Mouse (Mus musculus) forebrain, embryonic 11.5 days (tissue): ENCODE data around the gene Rpl13. TPM values are rescaled to one million over a fixed set of nuclear protein-coding genes. Genes with fewer than 3 reads are reported as not detected.

Experiments used
- ATAC-seq: fragments of 200-750 bp; cut with Nextera tagmentation; replicated peaks from 2 replicates; pipeline ENCODE4 v1.8.0; 2017; ENCODE audit warnings: moderate TSS enrichment; ENCODE audit not compliant: low FRiP score
- DNase-seq: peaks from one replicate; pipeline ENCODE4 v3.0.0-alpha.2; 2017; ENCODE audit warnings: low spot score
- H3K27ac ChIP-seq: fragments of 300-500 bp; sonication (generic); 2 replicates; pipeline ENCODE4 v1.5.1; 2014; ENCODE audit warnings: low read depth, low read length
- H3K27me3 ChIP-seq: fragments of 300-500 bp; sonication (generic); 2 replicates; pipeline ENCODE4 v1.6.1; 2014; ENCODE audit warnings: mild to moderate bottlenecking, low read length, mixed read lengths; ENCODE audit not compliant: control insufficient read depth, insufficient read depth
- H3K36me3 ChIP-seq: fragments of 300-500 bp; sonication (generic); 2 replicates; pipeline ENCODE4 v1.6.1; 2014; ENCODE audit warnings: mild to moderate bottlenecking, low read length, moderate library complexity, mixed read lengths; ENCODE audit not compliant: control insufficient read depth, insufficient read depth
- H3K4me1 ChIP-seq: fragments of 300-500 bp; sonication (generic); replicated peaks from 2 replicates; pipeline ENCODE4 v1.6.1; 2014; ENCODE audit warnings: low read length, mixed read lengths; ENCODE audit not compliant: control insufficient read depth, insufficient read depth
- H3K4me2 ChIP-seq: fragments of 300-500 bp; sonication (generic); 2 replicates; pipeline ENCODE4 v1.6.1; 2014; ENCODE audit warnings: low read depth, mild to moderate bottlenecking, low read length, moderate library complexity, mixed read lengths; ENCODE audit not compliant: severe bottlenecking
- H3K4me3 ChIP-seq: fragments of 300-500 bp; sonication (generic); 2 replicates; pipeline ENCODE4 v1.5.1; 2014; ENCODE audit warnings: low read depth, low read length
- H3K9ac ChIP-seq: fragments of 300-500 bp; sonication (generic); 2 replicates; pipeline ENCODE4 v1.6.1; 2014; ENCODE audit warnings: low read length
- H3K9me3 ChIP-seq: fragments of 300-500 bp; sonication (generic); 2 replicates; pipeline ENCODE4 v1.6.1; 2016; ENCODE audit warnings: low read length, mixed read lengths; ENCODE audit not compliant: control insufficient read depth
- WGBS: fragments of 180-500 bp; shearing (Covaris S2); extraction: QIAGEN DNeasy Blood & Tissue Kit; methylation state at CpG from one replicate; pipeline ENCODE4 v1.1.7; 2014; 5-methylcytosine and 5-hydroxymethylcytosine counted together
- polyA plus RNA-seq: library from polyadenylated mRNA; unstranded; fragments of >200 nt; fragmentation: Nextera tagmentation; extraction: Ambion mirVana; gene quantifications from 2 replicates; pipeline ENCODE4 v1.2.1, GENCODE M21; 2014

The Rpl13 gene
- polyA plus RNA-seq, 1 experiment from 2014 or later, result 1,311 TPM

DNA sequence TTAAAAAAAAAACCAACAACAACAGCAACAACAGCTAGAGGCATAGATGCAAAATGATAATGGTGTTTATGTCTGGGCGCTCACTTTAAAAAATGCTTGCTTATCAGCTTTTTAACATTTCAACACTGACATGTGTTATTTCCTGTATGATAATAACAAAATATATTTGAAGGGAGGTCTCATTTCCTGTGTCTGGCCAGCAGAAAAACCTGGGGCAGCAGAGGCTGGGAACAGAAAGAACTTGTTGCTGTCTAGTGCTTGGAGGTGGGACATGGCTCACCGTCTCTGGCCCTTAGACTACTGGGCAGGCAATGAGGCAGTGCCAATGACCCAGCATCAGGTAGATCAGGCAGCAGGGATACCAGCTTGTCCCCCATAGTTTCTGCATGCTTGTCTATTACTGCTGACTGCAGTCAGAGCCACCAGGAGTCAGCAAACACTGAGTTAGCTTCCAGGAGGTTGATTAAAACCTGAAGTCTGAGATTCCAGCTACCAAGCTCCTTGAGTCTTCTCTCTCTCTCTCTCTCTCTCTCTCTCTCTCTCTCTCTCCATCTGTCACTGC is 11.8 kb downstream of the Rpl13 start:
- WGBS, result 63% methylated on average over 2 of the region's 2 CpGs
- DNase-seq, result no peak
- Histone ChIP-seq H3K27ac (no peak overlapping the region), H3K4me1 (peaks cover 6% of the 10 kb centered on the region), H3K4me3 (no peak overlapping the region), H3K27me3 (peaks cover 34% of the 10 kb centered on the region), H3K9ac (no peak overlapping the region), H3K4me2 (no peak overlapping the region), H3K36me3 (no peaks in the 10 kb centered on the region), H3K9me3 (no peaks in the 10 kb centered on the region)
- ATAC-seq, result no peak

DNA sequence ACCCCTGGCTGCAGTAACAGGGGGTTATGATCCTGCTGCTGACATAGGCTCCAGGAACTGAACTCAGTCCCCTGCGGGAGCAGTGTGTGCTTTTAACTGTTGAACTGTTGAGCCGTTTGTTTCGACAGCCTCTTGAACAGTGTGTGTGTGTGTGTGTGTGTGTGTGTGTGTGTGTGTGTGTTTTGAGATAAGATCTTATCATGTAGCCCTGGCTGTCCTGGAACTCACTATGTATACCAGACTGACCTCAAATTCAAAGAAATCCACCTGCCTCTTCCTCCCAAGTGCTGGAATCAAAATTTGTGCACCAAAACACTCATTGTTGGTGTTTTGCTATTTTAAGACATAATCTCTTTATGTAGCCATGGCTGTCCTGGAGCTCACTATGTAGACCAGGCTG is 12.5 kb downstream of the Rpl13 start:
- H3K9me3 ChIP-seq, result no peaks in the 10 kb centered on the region
- no peak for DNase-seq
- H3K27me3 ChIP-seq, result peaks cover 40% of the 10 kb centered on the region

DNA sequence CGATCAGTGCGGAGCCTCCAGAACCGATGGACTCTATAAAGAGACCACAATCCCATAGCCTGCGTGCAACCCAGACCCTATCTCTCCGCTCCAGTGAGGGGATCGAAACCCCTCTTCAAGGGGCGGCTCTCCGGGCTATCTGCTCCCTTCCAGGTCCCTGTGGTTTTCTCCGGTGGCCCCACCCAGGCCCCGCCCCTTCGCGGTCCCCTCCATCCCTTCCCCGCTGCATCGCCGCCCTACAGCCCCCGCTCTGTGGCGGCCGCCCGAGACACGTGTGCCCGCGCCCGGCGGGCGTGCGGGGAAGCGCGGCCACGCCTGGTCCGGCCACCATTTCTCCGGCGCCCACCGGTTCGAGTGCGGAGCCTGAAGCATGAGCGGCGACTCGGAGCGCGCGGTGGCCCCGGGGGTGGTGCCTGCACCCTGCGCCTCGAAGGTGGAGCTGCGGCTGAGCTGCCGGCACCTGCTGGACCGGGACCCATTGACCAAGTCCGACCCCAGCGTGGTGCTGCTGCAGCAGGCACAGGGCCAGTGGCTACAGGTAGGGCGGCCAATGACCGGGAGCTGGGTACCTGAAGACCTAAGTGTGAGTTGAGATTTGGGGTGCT is 15.1 kb downstream of the Rpl13 start, which contains the start of gene Cpne7:
TSS of gene Cpne7 (plus strand) at position 248 of the 605 bp plus-strand sequence.
- peak within 1 kb of the TSS; percentile 86 for H3K4me2 ChIP-seq
- peak within 1 kb of the TSS; percentile 17; the same call in 1 of the 2 replicates for H3K9ac ChIP-seq
- H3K4me3 ChIP-seq, result peak within 1 kb of the TSS; percentile 42
- ATAC-seq (no peak), DNase-seq (no peak)
- H3K4me1 ChIP-seq, result peaks cover 6% of the 10 kb centered on the region
- H3K36me3 ChIP-seq, result no peaks in the 10 kb centered on the region
- H3K27me3 ChIP-seq, result peaks cover 41% of the 10 kb centered on the region
- H3K9me3 ChIP-seq, result no peaks in the 10 kb centered on the region
- 1% methylated on average over 51 of the region's 51 CpGs for WGBS
- H3K27ac ChIP-seq, result no peak within 1 kb of the TSS

More for the DNA sequence above, 12.5 kb downstream of the Rpl13 start:
- Histone ChIP-seq H3K27ac (no peak overlapping the region), H3K4me1 (peaks cover 6% of the 10 kb centered on the region), H3K4me3 (no peak overlapping the region), H3K36me3 (no peaks in the 10 kb centered on the region), H3K9ac (no peak overlapping the region), H3K4me2 (no peak overlapping the region)
- ATAC-seq, result no peak
- 77% methylated on average over 3 of the region's 3 CpGs for WGBS

- no peak overlapping the region for H3K27ac ChIP-seq
These were observed 15.6 kb downstream of the Rpl13 start for GRCm38 (mm10) chr8:123117744-123118143.

DNA sequence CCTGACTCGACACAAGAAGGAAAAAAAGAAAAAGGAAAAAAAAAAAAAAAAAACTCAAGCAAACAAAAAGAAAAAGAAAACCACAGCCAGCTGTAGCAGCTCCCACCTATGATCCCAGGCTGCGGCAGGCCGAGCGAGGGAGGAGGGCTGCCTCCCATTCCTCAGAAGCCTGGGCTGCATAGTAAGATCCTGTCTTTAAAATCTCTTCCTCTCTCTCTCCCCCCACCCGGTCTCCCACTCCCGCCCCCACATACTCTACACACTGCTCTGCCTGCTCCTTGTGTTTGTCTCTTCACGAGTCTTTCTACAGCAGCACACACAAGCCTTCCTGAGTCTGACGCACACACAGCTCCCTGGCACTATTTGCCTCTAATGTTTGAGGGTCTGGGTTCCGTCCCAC is 19.9 kb downstream of the Rpl13 start:
- Histone ChIP-seq H3K27me3 (peaks cover 26% of the 10 kb centered on the region), H3K9ac (no peak overlapping the region), H3K27ac (no peak overlapping the region), H3K4me2 (no peak overlapping the region), H3K9me3 (no peaks in the 10 kb centered on the region), H3K36me3 (no peaks in the 10 kb centered on the region), H3K4me1 (peaks cover 4% of the 10 kb centered on the region), H3K4me3 (no peak overlapping the region)
- 76% methylated on average over 9 of the region's 9 CpGs for WGBS
- DNase-seq (no peak), ATAC-seq (no peak)

More at GRCm38 (mm10) chr8:123117744-123118143, 15.6 kb downstream of the Rpl13 start:
- Histone ChIP-seq H3K27me3 (peaks cover 41% of the 10 kb centered on the region), H3K4me3 (peak overlapping the region; percentile 42), H3K9me3 (no peaks in the 10 kb centered on the region), H3K4me2 (peak overlapping the region; percentile 86), H3K4me1 (peaks cover 6% of the 10 kb centered on the region), H3K36me3 (no peaks in the 10 kb centered on the region), H3K9ac (peak overlapping the region; percentile 17; the same call in 1 of the 2 replicates)
- DNase-seq (no peak), ATAC-seq (no peak)
- 2% methylated on average over 17 of the region's 17 CpGs for WGBS

GRCm38 (mm10) chr8:123122670-123123069 is 20.5 kb downstream of the Rpl13 start:
- Histone ChIP-seq H3K4me2 (no peak overlapping the region), H3K9ac (no peak overlapping the region), H3K9me3 (no peaks in the 10 kb centered on the region), H3K4me3 (no peak overlapping the region), H3K27ac (no peak overlapping the region), H3K27me3 (peaks cover 20% of the 10 kb centered on the region), H3K4me1 (peaks cover under 1% of the 10 kb centered on the region), H3K36me3 (no peaks in the 10 kb centered on the region)
- ATAC-seq (no peak), DNase-seq (no peak)
- 79% methylated on average over 5 of the region's 5 CpGs for WGBS

GRCm38 (mm10) chr8:123126193-123126816 is 24.2 kb downstream of the Rpl13 start:
- no peak overlapping the region for H3K9ac ChIP-seq
- ATAC-seq, result 0 out of 2 replicates have a peak, but pooled peaks have one; percentile 36
- H3K4me1 ChIP-seq, result no peaks in the 10 kb centered on the region
- no peaks in the 10 kb centered on the region for H3K27me3 ChIP-seq
- DNase-seq, result peak; percentile 75
- 0 out of 2 replicates have a peak overlapping the region, but pooled peaks have one; percentile 5 for H3K4me2 ChIP-seq
- H3K4me3 ChIP-seq, result no peak overlapping the region
- no peak overlapping the region for H3K27ac ChIP-seq
- 7% methylated on average over 19 of the region's 19 CpGs for WGBS
- H3K9me3 ChIP-seq, result no peaks in the 10 kb centered on the region
- H3K36me3 ChIP-seq, result no peaks in the 10 kb centered on the region

GRCm38 (mm10) chr8:123131041-123131440 is 28.9 kb downstream of the Rpl13 start:
- ATAC-seq (no peak), DNase-seq (peak; percentile 45)
- Histone ChIP-seq H3K4me3 (no peak overlapping the region), H3K4me2 (no peak overlapping the region), H3K4me1 (peaks cover 10% of the 10 kb centered on the region), H3K36me3 (no peaks in the 10 kb centered on the region), H3K9me3 (no peaks in the 10 kb centered on the region), H3K27ac (no peak overlapping the region), H3K9ac (no peak overlapping the region), H3K27me3 (no peaks in the 10 kb centered on the region)
- WGBS, result 81% methylated on average over 9 of the region's 9 CpGs
